Mouse (Mus musculus) stomach, postnatal 0 days (tissue): ENCODE data around the gene Rnf216. TPM values are rescaled to one million over a fixed set of nuclear protein-coding genes. Genes with fewer than 3 reads are reported as not detected.

Experiments
- ATAC-seq: fragments of 200-750 bp; cut with Nextera tagmentation; 2 replicates; pipeline ENCODE4 v1.8.0; 2017; ENCODE audit not compliant: low FRiP score, low TSS enrichment
- DNase-seq: peaks from one replicate; pipeline ENCODE4 v3.0.0-alpha.2; 2016; ENCODE audit warnings: low spot score
- H3K27ac ChIP-seq: fragments of 300-500 bp; sonication (generic); replicated peaks from 2 replicates; pipeline ENCODE4 v1.5.1; 2014; ENCODE audit warnings: mild to moderate bottlenecking, control low read depth
- H3K27me3 ChIP-seq: fragments of 300-500 bp; sonication (generic); 2 replicates; pipeline ENCODE4 v1.6.1; 2014; ENCODE audit warnings: low read length; ENCODE audit not compliant: control insufficient read depth, insufficient read depth
- H3K36me3 ChIP-seq: fragments of 300-500 bp; sonication (generic); 2 replicates; pipeline ENCODE4 v1.6.1; 2014; ENCODE audit warnings: low read length, mixed read lengths; ENCODE audit not compliant: control insufficient read depth, insufficient read depth
- H3K4me1 ChIP-seq: fragments of 300-500 bp; sonication (generic); replicated peaks from 2 replicates; pipeline ENCODE4 v1.6.1; 2014; ENCODE audit warnings: antibody characterized with exemption; ENCODE audit not compliant: control insufficient read depth, insufficient read depth
- H3K4me2 ChIP-seq: fragments of 300-500 bp; sonication (generic); replicated peaks from 2 replicates; pipeline ENCODE4 v1.6.1; 2014; ENCODE audit warnings: low read depth, mild to moderate bottlenecking, control low read depth, moderate library complexity
- H3K4me3 ChIP-seq: fragments of 300-500 bp; sonication (generic); 2 replicates; pipeline ENCODE4 v1.5.1; 2014; ENCODE audit warnings: low read depth, low read length, control low read depth
- H3K9ac ChIP-seq: fragments of 300-500 bp; sonication (generic); 2 replicates; pipeline ENCODE4 v1.6.1; 2014; ENCODE audit warnings: mild to moderate bottlenecking, low read length, control low read depth, mixed read lengths
- H3K9me3 ChIP-seq: fragments of 300-500 bp; sonication (generic); 2 replicates; pipeline ENCODE4 v1.6.1; 2016; ENCODE audit warnings: low read length; ENCODE audit not compliant: control insufficient read depth
- CTCF ChIP-seq: IDR thresholded peaks from 2 replicates; pipeline ENCODE4 v1.5.1; 2016; ENCODE audit warnings: antibody characterized with exemption, low read depth, mild to moderate bottlenecking, moderate library complexity
- EP300 ChIP-seq: optimal IDR thresholded peaks from 2 replicates; pipeline ENCODE3; 2016; ENCODE audit warnings: antibody characterized with exemption
- WGBS: fragments of 180-500 bp; shearing (Covaris S2); extraction: QIAGEN DNeasy Blood & Tissue Kit; methylation state at CpG from one replicate; pipeline ENCODE4 v1.1.7; 2014; 5-methylcytosine and 5-hydroxymethylcytosine counted together
- polyA plus RNA-seq: library from polyadenylated mRNA; unstranded; fragments of >200 nt; fragmentation: Nextera tagmentation; extraction: Ambion mirVana; gene quantifications from 2 replicates; pipeline ENCODE4 v1.2.1, GENCODE M21; 2015

Rnf216 gene
- polyA plus RNA-seq, 1 experiment from 2014 or later: 15.4 TPM

- 68% methylated on average over 3 of the region's 3 CpGs for WGBS
- Histone ChIP-seq H3K4me2 (no peak overlapping the region), H3K36me3 (peaks cover 18% of the 10 kb centered on the region), H3K9ac (no peak overlapping the region), H3K9me3 (no peaks in the 10 kb centered on the region), H3K4me1 (no peaks in the 10 kb centered on the region), H3K27me3 (no peaks in the 10 kb centered on the region), H3K4me3 (no peak overlapping the region), H3K27ac (no peak overlapping the region)
- TF ChIP-seq EP300 (no peak), CTCF (no peak)
- DNase-seq: no peak
- ATAC-seq: no peak
Observed at GRCm38 (mm10) chr5:143092891-143093290, 19.9 kb downstream of the Rnf216 start.

- Histone ChIP-seq H3K9ac (no peak overlapping the region), H3K4me2 (no peak overlapping the region), H3K27ac (no peak overlapping the region), H3K9me3 (no peaks in the 10 kb centered on the region), H3K4me3 (no peak overlapping the region), H3K4me1 (no peaks in the 10 kb centered on the region), H3K36me3 (peaks cover 14% of the 10 kb centered on the region), H3K27me3 (no peaks in the 10 kb centered on the region)
- TF ChIP-seq CTCF: peak; percentile 78
- TF ChIP-seq EP300: no peak
- no peak for ATAC-seq
- WGBS: 66% methylated on average over 4 of the region's 4 CpGs
- peak; percentile 63 for DNase-seq
Observed at GRCm38 (mm10) chr5:143084898-143085297, 27.9 kb downstream of the Rnf216 start.

DNA sequence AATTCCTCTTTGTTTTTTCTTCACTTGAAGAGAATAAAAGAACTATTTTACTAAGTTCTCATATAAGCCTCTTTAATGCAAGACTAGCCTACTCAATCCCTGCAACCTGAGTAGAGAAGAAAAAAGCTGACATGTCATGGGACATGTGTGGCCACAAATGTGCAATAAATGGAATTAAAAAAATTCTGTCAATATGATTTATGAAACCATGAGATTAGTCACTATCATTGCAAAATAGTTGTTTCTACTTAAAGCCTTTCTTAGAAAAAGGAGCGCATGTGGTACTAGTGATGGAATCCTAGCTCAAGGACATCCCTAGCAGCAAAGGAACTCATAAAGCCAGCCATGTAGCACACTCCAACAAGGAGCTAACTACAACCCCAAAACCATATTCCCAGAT, 33.0 kb downstream of the Rnf216 start:
- no peak overlapping the region for H3K27ac ChIP-seq
- H3K27me3 ChIP-seq: no peaks in the 10 kb centered on the region
- peaks cover 5% of the 10 kb centered on the region for H3K36me3 ChIP-seq
- DNase-seq (no peak), ATAC-seq (no peak)
- H3K4me3 ChIP-seq: no peak overlapping the region
- no peak overlapping the region for H3K4me2 ChIP-seq
- WGBS: 86% methylated on average over 1 of the region's 1 CpGs
- H3K9me3 ChIP-seq: no peaks in the 10 kb centered on the region
- H3K9ac ChIP-seq: no peak overlapping the region
- TF ChIP-seq CTCF: no peak
- no peak for TF ChIP-seq EP300
- H3K4me1 ChIP-seq: no peaks in the 10 kb centered on the region

GRCm38 (mm10) chr5:143076603-143077143, 36.1 kb downstream of the Rnf216 start:
- Histone ChIP-seq H3K27ac (no peak overlapping the region), H3K4me3 (no peak overlapping the region), H3K36me3 (peaks cover 12% of the 10 kb centered on the region), H3K27me3 (no peaks in the 10 kb centered on the region), H3K9me3 (no peaks in the 10 kb centered on the region), H3K9ac (no peak overlapping the region), H3K4me2 (no peak overlapping the region), H3K4me1 (no peaks in the 10 kb centered on the region)
- no peak for DNase-seq
- no peak for ATAC-seq
- WGBS: 95% methylated on average over 3 of the region's 3 CpGs
- TF ChIP-seq EP300: no peak
- no peak for TF ChIP-seq CTCF

GRCm38 (mm10) chr5:143075987-143076386, 36.8 kb downstream of the Rnf216 start:
- 92% methylated on average over 2 of the region's 2 CpGs for WGBS
- Histone ChIP-seq H3K4me3 (no peak overlapping the region), H3K4me1 (no peaks in the 10 kb centered on the region), H3K4me2 (no peak overlapping the region), H3K27me3 (no peaks in the 10 kb centered on the region), H3K9ac (no peak overlapping the region), H3K27ac (no peak overlapping the region), H3K9me3 (no peaks in the 10 kb centered on the region), H3K36me3 (peaks cover 10% of the 10 kb centered on the region)
- no peak for ATAC-seq
- DNase-seq: no peak
- TF ChIP-seq EP300: no peak
- no peak for TF ChIP-seq CTCF

DNA sequence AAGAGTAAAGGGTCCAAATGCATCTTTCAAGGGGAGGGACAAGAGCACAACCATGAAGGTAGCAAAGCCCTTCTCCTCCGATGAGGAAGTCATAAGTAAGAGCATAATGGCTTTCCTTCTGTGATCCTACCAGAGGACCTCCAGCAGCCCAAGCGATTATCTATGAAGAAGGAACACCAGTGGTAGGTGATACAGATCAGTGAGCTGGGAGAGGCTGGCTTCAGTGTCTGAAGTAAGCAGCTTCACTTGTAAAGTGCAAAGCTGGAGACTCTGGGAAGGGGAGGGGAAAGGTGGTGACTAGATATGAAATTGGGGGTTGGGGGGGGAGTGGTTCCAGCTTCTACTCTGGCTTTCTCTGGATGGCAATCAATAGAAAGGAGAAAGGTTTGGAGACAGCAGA, 43.7 kb downstream of the Rnf216 start:
- H3K4me3 ChIP-seq: no peak overlapping the region
- H3K27me3 ChIP-seq: no peaks in the 10 kb centered on the region
- H3K9ac ChIP-seq: no peak overlapping the region
- WGBS: 91% methylated on average over 2 of the region's 2 CpGs
- H3K27ac ChIP-seq: no peak overlapping the region
- no peak for TF ChIP-seq CTCF
- TF ChIP-seq EP300: no peak
- H3K9me3 ChIP-seq: no peaks in the 10 kb centered on the region
- DNase-seq (no peak), ATAC-seq (no peak)
- H3K4me2 ChIP-seq: no peak overlapping the region
- H3K36me3 ChIP-seq: peaks cover 7% of the 10 kb centered on the region
- no peaks in the 10 kb centered on the region for H3K4me1 ChIP-seq
